Mouse (Mus musculus) fat pad, adult 2 months (tissue): ENCODE data around the gene Zgpat.

Source experiments
- DNase-seq: peaks from one replicate; pipeline ENCODE4 v3.0.0-alpha.2; 2011; ENCODE audit warnings: low read depth, low spot score; ENCODE audit errors: extremely low read depth

The Zgpat gene

GRCm38 (mm10) chr2:181364860-181365596 is at the start of gene Zgpat, which contains the start of gene Arfrp1:
Gene Zgpat, plus strand, starts transcription at chr2:181364928.
Gene Arfrp1, minus strand, starts transcription at chr2:181365404.
- no peak for DNase-seq

- no peak for DNase-seq
These were observed 45.3 kb upstream of the Zgpat start, which contains the start of gene Rtel1 for GRCm38 (mm10) chr2:181319248-181320102. Gene Rtel1, plus strand, starts transcription at chr2:181319739.

GRCm38 (mm10) chr2:181320103-181320499 is 44.6 kb upstream of the Zgpat start:
- DNase-seq: no peak

- DNase-seq: no peak
These were observed 42.6 kb upstream of the Zgpat start for GRCm38 (mm10) chr2:181322136-181322535.

GRCm38 (mm10) chr2:181326098-181326497 is 38.6 kb upstream of the Zgpat start:
- no peak for DNase-seq

GRCm38 (mm10) chr2:181332542-181332941 is 32.2 kb upstream of the Zgpat start:
- no peak for DNase-seq

GRCm38 (mm10) chr2:181334023-181334422 is 30.7 kb upstream of the Zgpat start:
- no peak for DNase-seq

GRCm38 (mm10) chr2:181340426-181340825 is 24.3 kb upstream of the Zgpat start:
- DNase-seq: no peak

GRCm38 (mm10) chr2:181342766-181343165 is 22.0 kb upstream of the Zgpat start:
- no peak for DNase-seq

- DNase-seq: no peak
These were observed 7.9 kb upstream of the Zgpat start for GRCm38 (mm10) chr2:181356780-181357179.

GRCm38 (mm10) chr2:181363946-181364345 is 782 bp upstream of the Zgpat start:
- no peak for DNase-seq

GRCm38 (mm10) chr2:181364487-181364859 is 255 bp upstream of the Zgpat start:
- no peak for DNase-seq

- DNase-seq: no peak
These were observed 937 bp downstream of the Zgpat start for GRCm38 (mm10) chr2:181365655-181366075.

GRCm38 (mm10) chr2:181370001-181370400 is 5.3 kb downstream of the Zgpat start:
- no peak for DNase-seq

GRCm38 (mm10) chr2:181375787-181376186 is 11.1 kb downstream of the Zgpat start:
- no peak for DNase-seq

GRCm38 (mm10) chr2:181377230-181377629 is 12.5 kb downstream of the Zgpat start:
- no peak for DNase-seq

- DNase-seq: no peak
These were observed 14.0 kb downstream of the Zgpat start for GRCm38 (mm10) chr2:181378701-181379100.

GRCm38 (mm10) chr2:181379778-181380177 is 15.1 kb downstream of the Zgpat start, which contains the start of gene Lime1:
Gene Lime1, plus strand, starts transcription at chr2:181380078.
- no peak for DNase-seq

- DNase-seq: no peak
These were observed 15.5 kb downstream of the Zgpat start for GRCm38 (mm10) chr2:181380251-181380650.

- DNase-seq: no peak
These were observed 16.4 kb downstream of the Zgpat start for GRCm38 (mm10) chr2:181381107-181381506.

GRCm38 (mm10) chr2:181381631-181382306 is 17.0 kb downstream of the Zgpat start:
- DNase-seq: no peak
